Mouse (Mus musculus) spleen, adult 2 months (tissue): Measurements from ENCODE around the gene Gpkow. TPM values are rescaled to one million over a fixed set of nuclear protein-coding genes. Genes with fewer than 3 reads are reported as not detected.
A peak's percentile ranks its signal among the peaks of the same experiment; 100 is the strongest.

Source experiments
- DNase-seq, 2 experiments: peaks; one replicate each; pipeline versions ENCODE4 v3.0.0 to v3.0.0-alpha.2; 2012 to 2021; ENCODE audit warnings: low spot score in 2 of 2, low read depth in 1 of 2
- H3K27ac ChIP-seq: fragments of 200-500 bp; 2 replicates; pipeline ENCODE4 v1.5.1; 2012; ENCODE audit warnings: low read length, inconsistent platforms; ENCODE audit not compliant: insufficient read depth
- H3K27me3 ChIP-seq: fragments of 200-500 bp; 2 replicates; pipeline ENCODE4 v1.6.1; 2012; ENCODE audit warnings: mild to moderate bottlenecking, moderate library complexity, low read length, inconsistent platforms; ENCODE audit not compliant: control insufficient read depth, insufficient read depth
- H3K36me3 ChIP-seq: fragments of 200-500 bp; 2 replicates; pipeline ENCODE4 v1.6.1; 2012; ENCODE audit warnings: mild to moderate bottlenecking, low read length, inconsistent platforms; ENCODE audit not compliant: control insufficient read depth, insufficient read depth
- H3K4me1 ChIP-seq: fragments of 200-500 bp; 2 replicates; pipeline ENCODE4 v1.6.1; 2011; ENCODE audit warnings: inconsistent platforms; ENCODE audit not compliant: control insufficient read depth, insufficient read depth, insufficient read length
- H3K4me3 ChIP-seq: fragments of 200-500 bp; 2 replicates; pipeline ENCODE4 v1.5.1; 2011; ENCODE audit warnings: mild to moderate bottlenecking, inconsistent platforms; ENCODE audit not compliant: insufficient read depth, insufficient read length; ENCODE audit errors: extremely low read depth
- CTCF ChIP-seq: fragments of 200-500 bp; IDR thresholded peaks from 2 replicates; pipeline ENCODE4 v1.5.1; 2011; ENCODE audit warnings: mild to moderate bottlenecking, inconsistent platforms; ENCODE audit not compliant: insufficient read depth, insufficient read length, insufficient replicate concordance; ENCODE audit errors: extremely low read depth
- POLR2A ChIP-seq: fragments of 200-500 bp; IDR thresholded peaks from 2 replicates; pipeline ENCODE4 v1.6.1; 2011; ENCODE audit warnings: low read depth, low read length, inconsistent platforms
- WGBS: fragments of 180-500 bp; shearing (Covaris S2); methylation state at CpG from one replicate; pipeline ENCODE4 v1.1.7; 2018; 5-methylcytosine and 5-hydroxymethylcytosine counted together
- polyA plus RNA-seq: library from polyadenylated mRNA; depleted of rRNA; stranded (reverse); fragments of >200 nt; gene quantifications from 2 replicates; pipeline ENCODE4 v1.2.3, GENCODE M21; 2012

The Gpkow gene
- polyA plus RNA-seq, 1 experiment = 6.1 TPM

DNA sequence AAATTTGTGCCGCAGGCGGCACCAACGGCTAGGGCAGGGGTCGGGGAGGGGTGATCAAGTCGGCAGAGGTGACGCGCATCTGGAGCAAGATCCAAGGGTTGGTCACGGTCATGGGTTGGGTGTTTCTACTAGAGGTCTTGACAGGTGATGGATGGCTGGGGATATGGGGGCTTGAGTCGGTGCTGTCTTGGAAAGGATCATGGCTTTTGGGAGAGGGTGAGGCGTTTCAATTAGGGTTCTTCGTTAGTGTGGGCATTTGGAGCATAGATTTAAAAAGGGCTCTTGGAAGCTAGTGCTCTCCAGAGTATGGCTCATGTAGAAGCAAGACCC lies 25.3 kb downstream of the Gpkow start:
- Histone ChIP-seq H3K27ac (peak overlapping the region; percentile 62), H3K27me3 (no peaks in the 10 kb centered on the region), H3K4me1 (no peaks in the 10 kb centered on the region), H3K4me3 (peak overlapping the region; percentile 89), H3K36me3 (peaks cover 6% of the 10 kb centered on the region)
- 23% methylated on average over 11 of the region's 11 CpGs for WGBS
- TF ChIP-seq POLR2A (no peak), CTCF (no peak)
- no peak for DNase-seq

GRCm38 (mm10) chrX:7722691-7723090 lies 25.8 kb downstream of the Gpkow start:
- no peaks in the 10 kb centered on the region for H3K27me3 ChIP-seq
- H3K4me1 ChIP-seq = no peaks in the 10 kb centered on the region
- WGBS = 23% methylated on average over 4 of the region's 4 CpGs
- no peak for DNase-seq
- peak overlapping the region; percentile 89 for H3K4me3 ChIP-seq
- TF ChIP-seq POLR2A (no peak), CTCF (no peak)
- no peak overlapping the region for H3K27ac ChIP-seq
- peaks cover 6% of the 10 kb centered on the region for H3K36me3 ChIP-seq

DNA sequence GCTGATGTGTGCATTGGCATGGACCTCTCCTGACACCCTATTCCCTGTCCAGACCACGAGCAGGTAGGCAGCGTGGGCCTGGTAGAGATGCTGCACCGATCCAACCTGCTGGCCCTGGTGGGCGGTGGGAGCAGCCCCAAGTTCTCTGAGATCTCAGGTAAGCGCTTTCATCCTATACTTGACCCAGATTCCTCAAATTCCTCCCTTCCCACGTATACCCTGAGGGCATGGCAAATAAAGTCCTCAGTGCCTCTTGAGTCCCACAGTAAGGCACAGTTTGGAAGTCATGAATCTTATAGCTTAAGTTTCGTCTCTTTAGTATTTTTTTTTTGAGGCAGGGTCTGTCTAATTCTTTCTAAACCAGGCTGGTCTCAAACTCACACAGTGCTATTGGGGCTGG lies 27.2 kb downstream of the Gpkow start:
- Histone ChIP-seq H3K27ac (no peak overlapping the region), H3K36me3 (peaks cover 6% of the 10 kb centered on the region), H3K27me3 (no peaks in the 10 kb centered on the region), H3K4me3 (no peak overlapping the region), H3K4me1 (no peaks in the 10 kb centered on the region)
- TF ChIP-seq CTCF (no peak), POLR2A (no peak)
- DNase-seq = no peak
- WGBS = 85% methylated on average over 7 of the region's 7 CpGs

- TF ChIP-seq POLR2A = no peak
- H3K27ac ChIP-seq = no peak overlapping the region
- H3K4me3 ChIP-seq = no peak overlapping the region
- 89% methylated on average over 12 of the region's 12 CpGs for WGBS
- H3K36me3 ChIP-seq = peaks cover 6% of the 10 kb centered on the region
- no peak for DNase-seq
- H3K4me1 ChIP-seq = no peaks in the 10 kb centered on the region
- H3K27me3 ChIP-seq = no peaks in the 10 kb centered on the region
Measured at GRCm38 (mm10) chrX:7725841-7726240, 28.9 kb downstream of the Gpkow start.

GRCm38 (mm10) chrX:7727176-7727575 lies 30.2 kb downstream of the Gpkow start:
- Histone ChIP-seq H3K4me3 (no peak overlapping the region), H3K4me1 (no peaks in the 10 kb centered on the region), H3K36me3 (peaks cover 6% of the 10 kb centered on the region), H3K27ac (no peak overlapping the region), H3K27me3 (no peaks in the 10 kb centered on the region)
- no peak for TF ChIP-seq POLR2A
- TF ChIP-seq CTCF = no peak
- no peak for DNase-seq
- WGBS = 88% methylated on average over 13 of the region's 13 CpGs

GRCm38 (mm10) chrX:7728215-7728921 lies 31.4 kb downstream of the Gpkow start, which contains the start of gene Praf2:
Gene Praf2, plus strand, starts transcription at chrX:7728439.
- Histone ChIP-seq H3K36me3 (peaks cover 6% of the 10 kb centered on the region), H3K27ac (peak within 1 kb of the TSS; percentile 49), H3K4me1 (no peaks in the 10 kb centered on the region), H3K4me3 (peak within 1 kb of the TSS; percentile 59; the same call in 1 of the 2 replicates), H3K27me3 (no peaks in the 10 kb centered on the region)
- TF ChIP-seq CTCF (no peak), POLR2A (peak; percentile 2; the same call in 1 of the 2 replicates)
- peak; percentile 70 to 73 for DNase-seq
- WGBS = 23% methylated on average over 42 of the region's 42 CpGs

- WGBS = 47% methylated on average over 4 of the region's 4 CpGs
- no peak for TF ChIP-seq POLR2A
- no peak for TF ChIP-seq CTCF
- DNase-seq = no peak
- no peaks in the 10 kb centered on the region for H3K27me3 ChIP-seq
- H3K36me3 ChIP-seq = peaks cover 6% of the 10 kb centered on the region
- H3K27ac ChIP-seq = no peak overlapping the region
- H3K4me1 ChIP-seq = no peaks in the 10 kb centered on the region
- peak overlapping the region; percentile 59; the same call in 1 of the 2 replicates for H3K4me3 ChIP-seq
Measured at GRCm38 (mm10) chrX:7728922-7729265, 32.0 kb downstream of the Gpkow start.

DNA sequence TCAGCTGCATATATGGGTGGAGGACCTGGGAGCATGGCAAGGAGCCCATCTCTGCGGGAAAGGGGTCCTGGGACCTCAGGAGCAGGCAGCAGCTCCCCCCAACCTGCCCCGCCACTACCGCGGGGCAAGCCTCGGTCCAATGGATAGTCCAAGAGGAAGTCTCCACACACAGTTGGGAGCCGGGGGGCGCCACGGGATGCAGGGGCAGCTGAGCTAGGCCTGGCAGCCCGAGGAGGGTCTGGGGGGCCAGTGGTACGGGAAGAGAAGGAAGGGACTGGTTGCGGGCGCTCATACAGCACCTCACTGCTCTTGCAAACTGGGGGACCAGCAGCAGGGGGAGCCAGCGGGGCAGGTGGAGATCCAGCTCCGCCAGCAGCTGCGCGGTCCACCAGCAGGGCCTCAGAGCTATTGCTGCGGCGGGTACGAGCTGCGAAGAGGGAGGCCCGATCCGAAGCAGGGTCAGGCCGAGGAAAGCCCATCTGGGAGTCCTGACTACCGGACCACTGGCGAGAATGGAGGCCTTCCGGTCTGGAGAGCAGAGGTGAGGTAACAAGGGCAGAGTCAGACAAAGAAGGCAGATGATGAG lies 36.7 kb downstream of the Gpkow start:
- Histone ChIP-seq H3K36me3 (no peaks in the 10 kb centered on the region), H3K27ac (no peak overlapping the region), H3K27me3 (no peaks in the 10 kb centered on the region), H3K4me3 (peak overlapping the region; percentile 23; the same call in 1 of the 2 replicates), H3K4me1 (no peaks in the 10 kb centered on the region)
- no peak for TF ChIP-seq POLR2A
- TF ChIP-seq CTCF = peak; percentile 60
- DNase-seq = peak; percentile 37 to 77
- 41% methylated on average over 26 of the region's 26 CpGs for WGBS
